Mouse (Mus musculus): ENCODE results near the gene Oprl1. TPM values are rescaled to one million over a fixed set of nuclear protein-coding genes. Genes with fewer than 3 reads are reported as not detected.

Gene Oprl1
- total RNA-seq, 2 experiments from 2014 or later: 47.7 to 56.7 TPM

GRCm38 (mm10) chr2:181766672-181767557 is 52.1 kb downstream of the Oprl1 start:
- peak; percentile 49 to 53 for DNase-seq

DNA sequence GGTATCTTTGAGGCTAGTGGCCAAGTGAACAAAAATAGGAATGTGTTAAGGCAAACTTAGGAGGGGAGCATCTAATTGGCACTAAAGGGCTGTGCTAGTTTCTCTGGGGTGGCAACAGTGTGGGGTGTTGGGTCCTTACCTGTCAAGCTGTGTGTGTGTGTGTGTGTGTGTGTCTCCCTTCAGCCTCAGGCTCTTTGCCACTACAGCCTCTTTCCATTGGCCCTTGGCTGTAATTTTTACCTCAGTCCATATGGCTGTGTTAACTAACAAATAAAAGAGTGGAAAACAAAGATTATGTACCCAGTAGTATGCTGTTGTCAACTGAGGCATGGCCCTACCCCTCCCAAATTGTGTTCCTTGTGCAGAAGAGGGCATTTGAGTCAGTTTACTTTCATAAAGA is 53.6 kb downstream of the Oprl1 start:
- DNase-seq: no peak

GRCm38 (mm10) chr2:181769397-181769796 is 54.6 kb downstream of the Oprl1 start:
- DNase-seq: no peak

Other genes starting within 250 kb of the Oprl1 start
- not detected for gene Abhd16b, start 221.8 kb upstream of the Oprl1 start, total RNA-seq (2021)
- 10 to 100 TPM; 77.7 to 87.1 TPM for gene Tpd52l2, start 217.9 kb upstream of the Oprl1 start, total RNA-seq (2021)
- gene Dnajc5, start 194.5 kb upstream of the Oprl1 start, total RNA-seq (2021): 100 to 1,000 TPM; 252 to 275 TPM
- 10 to 100 TPM; 59.6 to 60.7 TPM for gene Uckl1, start 130.1 kb upstream of the Oprl1 start, total RNA-seq (2021)
- 10 to 100 TPM; 55.7 to 58.1 TPM for gene Prpf6, start 123.1 kb upstream of the Oprl1 start, total RNA-seq (2021)
- 100 to 1,000 TPM in 1 of 2 experiments, 10 to 100 TPM in 1; 96.3 to 101 TPM for gene Zfp512b, start 122.2 kb upstream of the Oprl1 start, total RNA-seq (2021)
- 10 to 100 TPM; 14.3 to 16.4 TPM for gene Samd10, start 115.8 kb upstream of the Oprl1 start, total RNA-seq (2021)
- 1 to 10 TPM; 1.1 to 1.6 TPM for gene Gm29797, start 58.0 kb upstream of the Oprl1 start, total RNA-seq (2021)
- gene Sox18, start 43.4 kb upstream of the Oprl1 start, total RNA-seq (2021): 10 to 100 TPM in 1 of 2 experiments, 1 to 10 TPM in 1; 8.3 to 11.1 TPM
- 10 to 100 TPM; 60.6 to 62.0 TPM for gene Tcea2, start 34.7 kb upstream of the Oprl1 start, total RNA-seq (2021)
- gene Rgs19, start 21.0 kb upstream of the Oprl1 start, total RNA-seq (2021): 10 to 100 TPM; 44.0 to 44.1 TPM
- gene Lkaaear1, start 16.6 kb upstream of the Oprl1 start, total RNA-seq (2021): not detected
- gene Myt1, start 48.3 kb downstream of the Oprl1 start, total RNA-seq (2021): 10 to 100 TPM; 26.3 to 27.8 TPM
- gene Pcmtd2, start 122.8 kb downstream of the Oprl1 start, total RNA-seq (2021): 10 to 100 TPM; 87.3 to 91.1 TPM
- 10 to 100 TPM; 29.5 to 36.2 TPM for gene Polr3k, start 149.3 kb downstream of the Oprl1 start, total RNA-seq (2021)